Mouse (Mus musculus): ENCODE data around the gene Wdr24. TPM values are rescaled to one million over a fixed set of nuclear protein-coding genes. Genes with fewer than 3 reads are reported as not detected.

Gene Wdr24
- polyA plus RNA-seq (2012; rRNA removed) = 35.8 and 36.0 TPM in 2 replicates

GRCm38 (mm10) chr17:25823452-25823851, at the start of gene Wdr24:
Gene Wdr24 (plus strand): TSS chr17:25823627.
- H3K27me3 ChIP-seq (ENCODE audit: control insufficient read depth, insufficient read depth, low read length) = no peaks in the 10 kb centered on the region
- H3K4me3 ChIP-seq (ENCODE audit: control insufficient read depth, low read depth, low read length) = peak within 1 kb of the TSS; percentile 87
- H3K36me3 ChIP-seq (ENCODE audit: control insufficient read depth, insufficient read depth, low read length) = no peaks in the 10 kb centered on the region; the same call in 1 of the 2 replicates
- H3K27ac ChIP-seq (ENCODE audit: control insufficient read depth, insufficient read depth, low read depth, low read length) = peak within 1 kb of the TSS; percentile 37
- peaks cover 26% of the 10 kb centered on the region for H3K4me1 ChIP-seq (ENCODE audit: control insufficient read depth, insufficient read depth, low read length)
- TF ChIP-seq POLR2A (IDR thresholded peaks at IDR 0.05; ENCODE audit: control insufficient read depth, low read depth, low read length) (peak; percentile 59), CTCF (IDR thresholded peaks at IDR 0.05; ENCODE audit: control insufficient read depth, insufficient read depth, insufficient replicate concordance, low read depth, low read length) (no peak)

GRCm38 (mm10) chr17:25775318-25776062, 47.9 kb upstream of the Wdr24 start:
- H3K4me3 ChIP-seq (ENCODE audit: control insufficient read depth, low read depth, low read length) = no peak overlapping the region
- H3K27me3 ChIP-seq (ENCODE audit: control insufficient read depth, insufficient read depth, low read length) = no peaks in the 10 kb centered on the region
- peaks cover 5% of the 10 kb centered on the region for H3K4me1 ChIP-seq (ENCODE audit: control insufficient read depth, insufficient read depth, low read length)
- peaks cover 2% of the 10 kb centered on the region; the same call in 1 of the 2 replicates for H3K36me3 ChIP-seq (ENCODE audit: control insufficient read depth, insufficient read depth, low read length)
- no peak overlapping the region for H3K27ac ChIP-seq (ENCODE audit: control insufficient read depth, insufficient read depth, low read depth, low read length)
- TF ChIP-seq POLR2A (IDR thresholded peaks at IDR 0.05; ENCODE audit: control insufficient read depth, low read depth, low read length) = no peak
- TF ChIP-seq CTCF (IDR thresholded peaks at IDR 0.05; ENCODE audit: control insufficient read depth, insufficient read depth, insufficient replicate concordance, low read depth, low read length) = no peak

- Histone ChIP-seq H3K27ac (ENCODE audit: control insufficient read depth, insufficient read depth, low read depth, low read length) (no peak overlapping the region), H3K27me3 (ENCODE audit: control insufficient read depth, insufficient read depth, low read length) (no peaks in the 10 kb centered on the region), H3K4me1 (ENCODE audit: control insufficient read depth, insufficient read depth, low read length) (peaks cover 5% of the 10 kb centered on the region), H3K36me3 (ENCODE audit: control insufficient read depth, insufficient read depth, low read length) (peaks cover 5% of the 10 kb centered on the region), H3K4me3 (ENCODE audit: control insufficient read depth, low read depth, low read length) (no peak overlapping the region)
- no peak for TF ChIP-seq POLR2A (IDR thresholded peaks at IDR 0.05; ENCODE audit: control insufficient read depth, low read depth, low read length)
- no peak for TF ChIP-seq CTCF (IDR thresholded peaks at IDR 0.05; ENCODE audit: control insufficient read depth, insufficient read depth, insufficient replicate concordance, low read depth, low read length)
Observed at GRCm38 (mm10) chr17:25777948-25778347, 45.5 kb upstream of the Wdr24 start.

- H3K27ac ChIP-seq (ENCODE audit: control insufficient read depth, insufficient read depth, low read depth, low read length) = no peak overlapping the region
- H3K4me1 ChIP-seq (ENCODE audit: control insufficient read depth, insufficient read depth, low read length) = peaks cover 11% of the 10 kb centered on the region
- TF ChIP-seq POLR2A (IDR thresholded peaks at IDR 0.05; ENCODE audit: control insufficient read depth, low read depth, low read length) (no peak), CTCF (IDR thresholded peaks at IDR 0.05; ENCODE audit: control insufficient read depth, insufficient read depth, insufficient replicate concordance, low read depth, low read length) (no peak)
- no peaks in the 10 kb centered on the region for H3K27me3 ChIP-seq (ENCODE audit: control insufficient read depth, insufficient read depth, low read length)
- H3K36me3 ChIP-seq (ENCODE audit: control insufficient read depth, insufficient read depth, low read length) = peaks cover 5% of the 10 kb centered on the region
- no peak overlapping the region for H3K4me3 ChIP-seq (ENCODE audit: control insufficient read depth, low read depth, low read length)
Observed at GRCm38 (mm10) chr17:25781339-25781738, 42.1 kb upstream of the Wdr24 start.

GRCm38 (mm10) chr17:25783086-25783485, 40.3 kb upstream of the Wdr24 start:
- Histone ChIP-seq H3K27ac (ENCODE audit: control insufficient read depth, insufficient read depth, low read depth, low read length) (no peak overlapping the region), H3K36me3 (ENCODE audit: control insufficient read depth, insufficient read depth, low read length) (peaks cover 3% of the 10 kb centered on the region), H3K4me1 (ENCODE audit: control insufficient read depth, insufficient read depth, low read length) (peaks cover 11% of the 10 kb centered on the region), H3K27me3 (ENCODE audit: control insufficient read depth, insufficient read depth, low read length) (no peaks in the 10 kb centered on the region), H3K4me3 (ENCODE audit: control insufficient read depth, low read depth, low read length) (no peak overlapping the region)
- TF ChIP-seq POLR2A (IDR thresholded peaks at IDR 0.05; ENCODE audit: control insufficient read depth, low read depth, low read length) = no peak
- TF ChIP-seq CTCF (IDR thresholded peaks at IDR 0.05; ENCODE audit: control insufficient read depth, insufficient read depth, insufficient replicate concordance, low read depth, low read length) = no peak

GRCm38 (mm10) chr17:25783861-25784574, 39.4 kb upstream of the Wdr24 start:
- peaks cover 3% of the 10 kb centered on the region for H3K36me3 ChIP-seq (ENCODE audit: control insufficient read depth, insufficient read depth, low read length)
- no peak overlapping the region for H3K4me3 ChIP-seq (ENCODE audit: control insufficient read depth, low read depth, low read length)
- no peak overlapping the region for H3K27ac ChIP-seq (ENCODE audit: control insufficient read depth, insufficient read depth, low read depth, low read length)
- peaks cover 11% of the 10 kb centered on the region for H3K4me1 ChIP-seq (ENCODE audit: control insufficient read depth, insufficient read depth, low read length)
- TF ChIP-seq POLR2A (IDR thresholded peaks at IDR 0.05; ENCODE audit: control insufficient read depth, low read depth, low read length) (no peak), CTCF (IDR thresholded peaks at IDR 0.05; ENCODE audit: control insufficient read depth, insufficient read depth, insufficient replicate concordance, low read depth, low read length) (no peak)
- no peaks in the 10 kb centered on the region for H3K27me3 ChIP-seq (ENCODE audit: control insufficient read depth, insufficient read depth, low read length)

GRCm38 (mm10) chr17:25785281-25785745, 38.1 kb upstream of the Wdr24 start, which contains the start of gene Haghl:
Gene Haghl (minus strand): TSS chr17:25785673.
- peak; percentile 86; the same call in 1 of the 2 replicates for TF ChIP-seq POLR2A (IDR thresholded peaks at IDR 0.05; ENCODE audit: control insufficient read depth, low read depth, low read length)
- 0 out of 2 replicates have a peak, but pooled peaks have one; percentile 7 for TF ChIP-seq CTCF (IDR thresholded peaks at IDR 0.05; ENCODE audit: control insufficient read depth, insufficient read depth, insufficient replicate concordance, low read depth, low read length)
- peak within 1 kb of the TSS; percentile 87 for H3K4me3 ChIP-seq (ENCODE audit: control insufficient read depth, low read depth, low read length)
- H3K4me1 ChIP-seq (ENCODE audit: control insufficient read depth, insufficient read depth, low read length) = peaks cover 11% of the 10 kb centered on the region
- peak within 1 kb of the TSS; percentile 71 for H3K27ac ChIP-seq (ENCODE audit: control insufficient read depth, insufficient read depth, low read depth, low read length)
- H3K36me3 ChIP-seq (ENCODE audit: control insufficient read depth, insufficient read depth, low read length) = peaks cover 3% of the 10 kb centered on the region
- H3K27me3 ChIP-seq (ENCODE audit: control insufficient read depth, insufficient read depth, low read length) = no peaks in the 10 kb centered on the region

Data from testis, adult 2 months (tissue).